Mouse (Mus musculus): ENCODE data around the gene Tmeff2.

Tmeff2 gene

GRCm38 (mm10) chr1:51216292-51217050 lies 316.0 kb downstream of the Tmeff2 start:
- no peak for DNase-seq

GRCm38 (mm10) chr1:51217227-51217626 lies 316.8 kb downstream of the Tmeff2 start:
- DNase-seq: no peak

- DNase-seq: no peak
Observed at GRCm38 (mm10) chr1:51225156-51225555, 324.7 kb downstream of the Tmeff2 start.
